Comparison of ENCODE assay signal across 15 mouse cellular contexts in genomic region chr5:72761237-72761636, GRCm38 (mm10). TPM values are rescaled to one million over a fixed set of nuclear protein-coding genes. Genes with fewer than 3 reads are reported as not detected.
DNase-seq lines count a peak whose midpoint lies in the region; ATAC-seq and TF ChIP-seq lines count a peak whose summit lies in the region.
"Had no signal": no experiment of that assay in that cellular context is flagged by ENCODE, and none has a peak within 500 bp of the region (broad histone marks: within the 10 kb centered on the region; RNA-seq: fewer than 3 reads in every experiment).

No protein-coding gene starts in this region.

- H3K4me1 ChIP-seq in lung, postnatal 0 days (ENCODE audit: insufficient read depth, low read depth, low read length): no peaks in the 10 kb centered on the region
- H3K4me1 ChIP-seq in bone marrow, adult 2 months (ENCODE audit: control insufficient read depth, insufficient read depth, low read length): peaks cover 4% of the 10 kb centered on the region
- H3K4me1 ChIP-seq: heart, embryonic 15.5 days had no signal

- intact Hi-C loops in left cerebral cortex, postnatal 10 days (cut with DNase I): no loop called here

- no peak for TF ChIP-seq EP300 in lung, postnatal 0 days (IDR thresholded peaks at IDR 0.05)

- no peak for ATAC-seq in lung, postnatal 0 days

- H3K4me2 ChIP-seq in lung, postnatal 0 days (replicated peaks; ENCODE audit: low read depth, low read length): no peak overlapping the region
- H3K4me2 ChIP-seq: heart, embryonic 15.5 days had no signal

- H3K9ac ChIP-seq in lung, postnatal 0 days (replicated peaks; ENCODE audit: low read depth): no peak overlapping the region
- H3K9ac ChIP-seq: heart, embryonic 15.5 days had no signal

- no peak for TF ChIP-seq POLR2A in bone marrow, adult 2 months (IDR thresholded peaks at IDR 0.05; ENCODE audit: borderline replicate concordance, control insufficient read depth, low read depth, low read length)

- peak; percentile 21 for DNase-seq in lung, postnatal 36 days
- DNase-seq in lung, postnatal 0 days (ENCODE audit: low spot score): no peak
- DNase-seq in skeletal muscle tissue, adult 2 months (ENCODE audit: low read depth, low spot score): peak; percentile 4
- DNase-seq in thymus, postnatal 4 days: peak; percentile 59
- DNase-seq in left cerebral cortex, postnatal 10 days (ENCODE audit: extremely low spot score in 1 of 2, low spot score in 2 of 2): no peak
- DNase-seq in layer of hippocampus, adult 9-10 months (ENCODE audit: low spot score): no peak
- DNase-seq in adrenal gland, adult 2 months: no peak
- DNase-seq: cerebellum, adult 2 months; gastrocnemius, postnatal 25 days; kidney, postnatal 14 days; lung, adult 2 months had no signal

- no peaks in the 10 kb centered on the region for H3K36me3 ChIP-seq in lung, postnatal 0 days (ENCODE audit: insufficient read depth, low read length)

- H3K27ac ChIP-seq in lung, postnatal 0 days (ENCODE audit: low read length): no peak overlapping the region
- H3K27ac ChIP-seq in bone marrow, adult 2 months (ENCODE audit: control insufficient read depth, insufficient read depth, low read depth, low read length, poor library complexity): peak overlapping the region; percentile 35; the same call in 1 of the 2 replicates
- H3K27ac ChIP-seq: heart, embryonic 15.5 days had no signal

- no peaks in the 10 kb centered on the region for H3K27me3 ChIP-seq in lung, postnatal 0 days (replicated peaks; ENCODE audit: insufficient read depth, low read length)
- H3K27me3 ChIP-seq: heart, embryonic 15.5 days had no signal

- WGBS in lung, postnatal 0 days: 38% methylated on average over 5 of the region's 5 CpGs
- WGBS in bone marrow, adult 2 months: 43% methylated on average over 5 of the region's 5 CpGs

- no peak overlapping the region for H3K4me3 ChIP-seq in lung, postnatal 0 days (ENCODE audit: low read depth, low read length)
- H3K4me3 ChIP-seq in bone marrow, adult 2 months (replicated peaks; ENCODE audit: control insufficient read depth, low read depth, low read length): no peak overlapping the region
- H3K4me3 ChIP-seq: erythroblast, embryonic 14.5 days; heart, embryonic 15.5 days; myocyte had no signal

- no peak for TF ChIP-seq CTCF in lung, postnatal 0 days (IDR thresholded peaks at IDR 0.05)
- TF ChIP-seq CTCF in bone marrow, adult 2 months (IDR thresholded peaks at IDR 0.05; ENCODE audit: control insufficient read depth, insufficient read depth, low read length): no peak

- H3K9me3 ChIP-seq in lung, postnatal 0 days (ENCODE audit: low read length): no peaks in the 10 kb centered on the region
- H3K9me3 ChIP-seq: heart, embryonic 15.5 days had no signal

RNA-seq across cellular contexts. Expression of gene Txk, which starts 8.7 kb away (rescaled TPM):
- 0.19 and 0.32 TPM in 2 replicates for polyA plus RNA-seq in lung, postnatal 0 days (2015; fragmentation: Nextera tagmentation; extraction: Ambion mirVana)
- 2.5 and 4.7 TPM in 2 replicates for polyA plus RNA-seq in bone marrow, adult 2 months (2011; ENCODE audit: insufficient read depth, insufficient read length, low replicate concordance, missing spikeins)
- total RNA-seq in left cerebral cortex, postnatal 10 days (2021): under 1 TPM; 0.49 to 0.56 TPM
- under 1 TPM in 1 of 2 experiments, not detected in 1; 0.14 TPM for total RNA-seq in adrenal gland, adult 2 months (2021)
- polyA plus RNA-seq in adrenal gland, adult 2 months (2012; rRNA removed): not detected in 2 replicates
- polyA plus RNA-seq: erythroblast, embryonic 14.5 days had no signal

Comparison
In these comparisons a context has a peak if more than half of its experiments do, and no peak if none do; other contexts are left out.
1. DNase-seq: peak in lung, postnatal 36 days (single experiment), skeletal muscle tissue, adult 2 months (single experiment) and thymus, postnatal 4 days (single experiment); none in lung, postnatal 0 days (single experiment), left cerebral cortex, postnatal 10 days (0 of 2), layer of hippocampus, adult 9-10 months (single experiment) and adrenal gland, adult 2 months (single experiment).